Mouse (Mus musculus) midbrain, embryonic 15.5 days (tissue): Measurements from ENCODE around the gene Dennd5b. TPM values are rescaled to one million over a fixed set of nuclear protein-coding genes. Genes with fewer than 3 reads are reported as not detected.
"Not testable (repeated sequence)": the region's sequence is repeated elsewhere in the genome, so short reads cannot be mapped to it uniquely, and the experiment has no call there.

ENCODE experiments used
- ATAC-seq: fragments of 200-750 bp; cut with Nextera tagmentation; replicated peaks from 2 replicates; pipeline ENCODE4 v1.8.0; 2017; ENCODE audit warnings: moderate TSS enrichment
- H3K27ac ChIP-seq: fragments of 300-500 bp; sonication (generic); 2 replicates; pipeline ENCODE4 v1.5.1; 2015; ENCODE audit warnings: mild to moderate bottlenecking, inconsistent platforms
- H3K27me3 ChIP-seq: fragments of 300-500 bp; sonication (generic); replicated peaks from 2 replicates; pipeline ENCODE4 v1.6.1; 2015; ENCODE audit warnings: inconsistent platforms
- H3K36me3 ChIP-seq: fragments of 300-500 bp; sonication (generic); replicated peaks from 2 replicates; pipeline ENCODE4 v1.6.1; 2015; ENCODE audit warnings: inconsistent platforms
- H3K4me1 ChIP-seq: fragments of 300-500 bp; sonication (generic); 2 replicates; pipeline ENCODE4 v1.6.1; 2015; ENCODE audit warnings: inconsistent platforms
- H3K4me2 ChIP-seq: fragments of 300-500 bp; sonication (generic); 2 replicates; pipeline ENCODE4 v1.6.1; 2015; ENCODE audit warnings: inconsistent platforms, mild to moderate bottlenecking, moderate library complexity
- H3K4me3 ChIP-seq: fragments of 300-500 bp; sonication (generic); 2 replicates; pipeline ENCODE4 v1.5.1; 2015; ENCODE audit warnings: mild to moderate bottlenecking, inconsistent platforms
- H3K9ac ChIP-seq: fragments of 300-500 bp; sonication (generic); 2 replicates; pipeline ENCODE4 v1.6.1; 2015; ENCODE audit warnings: mild to moderate bottlenecking, inconsistent platforms
- H3K9me3 ChIP-seq: fragments of 300-500 bp; sonication (generic); 2 replicates; pipeline ENCODE4 v1.6.1; 2016; ENCODE audit warnings: inconsistent platforms
- WGBS: fragments of 180-500 bp; shearing (Covaris S2); methylation state at CpG from one replicate; pipeline ENCODE4 v1.1.7; 2015; ENCODE audit warnings: mixed read lengths; 5-methylcytosine and 5-hydroxymethylcytosine counted together
- polyA plus RNA-seq: library from polyadenylated mRNA; unstranded; fragments of >200 nt; fragmentation: Nextera tagmentation; extraction: Ambion mirVana; gene quantifications from 2 replicates; pipeline ENCODE4 v1.2.1, GENCODE M21; 2015

Gene Dennd5b
- polyA plus RNA-seq, 1 experiment from 2014 or later: 16.3 TPM

DNA sequence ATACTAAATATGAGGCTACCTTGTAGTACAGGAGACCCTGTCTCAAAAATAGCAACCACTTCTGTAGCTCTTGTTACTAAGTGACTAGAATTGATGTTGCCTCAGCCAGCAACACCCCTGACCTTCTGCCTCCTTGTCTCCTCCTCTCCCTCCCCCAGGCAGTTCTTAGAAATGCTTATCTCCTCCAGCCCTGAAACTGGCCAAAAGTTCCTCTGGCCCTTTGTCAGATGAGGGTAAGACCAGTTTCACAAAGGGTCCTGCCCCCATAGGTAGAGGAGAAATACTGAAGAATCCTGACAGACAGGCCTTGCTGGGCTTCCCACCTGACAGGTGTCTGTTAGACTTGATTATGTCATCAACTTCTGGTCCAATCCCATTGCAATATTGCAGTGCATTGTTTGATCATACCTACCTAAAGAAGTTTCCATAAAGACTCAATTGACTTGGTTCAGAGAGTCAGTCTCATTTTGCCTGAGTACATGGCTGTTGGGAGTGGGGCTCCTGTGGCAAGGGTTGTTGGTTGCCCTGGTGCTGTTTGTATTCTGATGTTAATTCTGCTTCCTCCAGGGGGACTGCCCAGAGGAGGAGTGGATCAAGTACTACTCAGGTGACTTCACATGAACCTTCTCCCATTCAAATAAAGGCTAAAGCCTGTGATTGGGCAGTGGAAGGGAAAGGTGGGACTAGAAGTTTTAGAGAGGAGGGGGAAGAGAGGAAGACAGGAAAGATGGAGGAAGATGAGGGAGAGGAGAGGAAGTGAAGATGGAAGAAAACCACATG, 145.6 kb downstream of the Dennd5b start:
- no peak overlapping the region for H3K27ac ChIP-seq
- H3K4me1 ChIP-seq: no peaks in the 10 kb centered on the region
- no peaks in the 10 kb centered on the region for H3K9me3 ChIP-seq
- ATAC-seq: no peak
- H3K27me3 ChIP-seq: no peaks in the 10 kb centered on the region
- H3K4me3 ChIP-seq: no peak overlapping the region
- no peaks in the 10 kb centered on the region for H3K36me3 ChIP-seq
- H3K9ac ChIP-seq: no peak overlapping the region
- no peak overlapping the region for H3K4me2 ChIP-seq

DNA sequence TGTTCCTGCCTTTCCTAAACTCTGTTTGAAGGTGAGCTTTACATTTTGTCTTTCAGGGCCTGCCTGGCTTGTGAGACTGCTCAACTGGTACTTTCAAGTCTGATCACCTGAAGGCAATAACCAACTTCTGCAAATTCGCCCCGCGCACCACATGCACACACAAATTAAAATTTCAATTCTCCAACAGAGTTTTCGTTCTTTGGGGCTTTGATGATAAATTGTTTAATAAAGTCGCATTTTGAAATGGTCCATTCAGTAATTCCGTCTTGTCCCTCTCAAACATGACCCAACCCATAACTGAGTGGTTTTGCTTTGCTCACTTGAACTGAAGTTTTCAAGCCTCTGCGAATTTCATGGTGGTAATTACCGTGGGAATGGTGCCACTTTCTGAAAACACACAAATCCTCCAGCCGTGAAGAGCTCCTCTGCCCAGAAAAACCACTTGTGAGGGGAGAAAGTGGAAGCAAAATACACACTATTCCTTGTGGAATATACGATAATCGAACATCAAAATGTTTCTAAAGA, 154.5 kb downstream of the Dennd5b start:
- Histone ChIP-seq H3K9ac (peak overlapping the region; percentile 57; the same call in 1 of the 2 replicates), H3K9me3 (no peaks in the 10 kb centered on the region), H3K27ac (peak overlapping the region; percentile 83; the same call in 1 of the 2 replicates), H3K36me3 (no peaks in the 10 kb centered on the region), H3K4me2 (peak overlapping the region; percentile 84), H3K4me3 (peak overlapping the region; percentile 75), H3K27me3 (0 out of 2 replicates have a peak, but pooled peaks cover 3% of the 10 kb centered on the region), H3K4me1 (peaks cover 16% of the 10 kb centered on the region)
- 23% methylated on average over 11 of the region's 11 CpGs for WGBS
- ATAC-seq: peak; percentile 10

DNA sequence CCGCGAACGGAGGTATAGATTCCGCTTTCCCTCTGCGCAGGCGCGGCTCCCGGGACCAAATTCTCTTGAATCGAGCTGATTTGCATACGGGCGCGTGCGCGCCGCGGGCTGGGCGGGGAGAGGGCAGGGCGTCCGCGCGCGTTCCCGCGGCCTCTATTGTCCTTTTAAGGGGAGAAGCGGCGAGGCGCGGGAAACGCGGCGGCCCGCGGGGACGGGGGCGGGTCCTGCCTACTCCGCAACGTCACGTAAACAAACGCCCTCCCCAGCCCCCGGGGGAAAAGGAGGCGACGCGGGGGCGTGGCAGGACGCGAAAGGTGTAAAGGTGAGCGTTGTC, 155.1 kb downstream of the Dennd5b start, which contains the start of gene Sinhcaf:
Gene Sinhcaf (minus strand): TSS at position 59 of the 334 bp plus-strand sequence.
- Histone ChIP-seq H3K27me3 (0 out of 2 replicates have a peak, but pooled peaks cover 3% of the 10 kb centered on the region), H3K9me3 (no peaks in the 10 kb centered on the region), H3K36me3 (no peaks in the 10 kb centered on the region), H3K4me1 (peaks cover 16% of the 10 kb centered on the region), H3K4me3 (peak within 1 kb of the TSS; percentile 75), H3K9ac (peak within 1 kb of the TSS; percentile 73), H3K27ac (peak within 1 kb of the TSS; percentile 83), H3K4me2 (peak within 1 kb of the TSS; percentile 84)
- ATAC-seq: peak; percentile 85
- under 1% methylated on average over 46 of the region's 47 CpGs for WGBS

DNA sequence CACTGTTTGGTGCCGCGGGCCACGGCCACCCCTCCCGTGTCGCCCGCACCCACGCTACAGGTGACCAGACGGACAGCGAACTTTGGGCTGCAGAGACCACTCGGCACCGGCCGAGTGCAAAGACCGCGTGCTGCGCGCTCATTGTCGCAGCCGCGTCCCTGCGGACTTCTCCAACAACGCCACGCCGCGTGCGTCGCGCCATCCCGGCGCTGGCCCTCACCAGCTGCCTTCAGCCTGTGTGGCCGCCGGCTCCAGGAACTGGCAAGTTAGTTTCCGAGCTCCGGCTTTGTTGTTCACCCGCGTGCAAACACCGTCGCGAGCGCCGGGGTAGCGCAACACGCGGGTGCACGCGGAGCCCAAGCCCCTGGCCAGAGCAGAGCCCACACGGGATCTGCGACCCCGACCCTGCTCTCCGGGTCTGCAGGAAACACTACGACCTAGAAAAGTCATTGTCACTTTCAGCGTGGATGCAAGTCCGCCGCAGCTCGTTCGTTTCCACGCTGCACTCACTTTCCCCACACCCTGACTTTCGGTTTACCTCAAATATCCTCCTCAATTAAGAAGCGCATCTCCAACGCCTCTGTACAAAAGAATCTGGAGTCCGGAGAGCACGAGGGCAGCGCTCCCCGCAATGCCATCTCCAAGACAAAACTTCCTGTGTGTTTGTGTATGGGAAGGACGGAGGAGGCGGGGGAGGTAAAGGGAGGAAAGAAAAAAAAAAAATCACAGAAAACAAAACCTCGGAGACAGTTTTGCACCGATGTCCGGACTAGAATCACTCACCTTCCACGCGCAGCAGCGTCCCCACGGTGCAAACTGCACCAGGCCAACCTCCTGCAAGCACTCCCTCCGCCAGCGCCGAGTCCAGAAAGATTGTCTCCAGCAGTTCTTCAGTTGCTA, 155.7 kb downstream of the Dennd5b start:
- H3K4me3 ChIP-seq: peak overlapping the region; percentile 75
- peak; percentile 54 for ATAC-seq
- WGBS: under 1% methylated on average over 75 of the region's 75 CpGs
- peak overlapping the region; percentile 74 for H3K27ac ChIP-seq
- H3K4me1 ChIP-seq: peaks cover 16% of the 10 kb centered on the region
- peak overlapping the region; percentile 84 for H3K4me2 ChIP-seq
- H3K27me3 ChIP-seq: 0 out of 2 replicates have a peak, but pooled peaks cover 3% of the 10 kb centered on the region
- peak overlapping the region; percentile 73 for H3K9ac ChIP-seq
- H3K36me3 ChIP-seq: no peaks in the 10 kb centered on the region
- H3K9me3 ChIP-seq: no peaks in the 10 kb centered on the region

DNA sequence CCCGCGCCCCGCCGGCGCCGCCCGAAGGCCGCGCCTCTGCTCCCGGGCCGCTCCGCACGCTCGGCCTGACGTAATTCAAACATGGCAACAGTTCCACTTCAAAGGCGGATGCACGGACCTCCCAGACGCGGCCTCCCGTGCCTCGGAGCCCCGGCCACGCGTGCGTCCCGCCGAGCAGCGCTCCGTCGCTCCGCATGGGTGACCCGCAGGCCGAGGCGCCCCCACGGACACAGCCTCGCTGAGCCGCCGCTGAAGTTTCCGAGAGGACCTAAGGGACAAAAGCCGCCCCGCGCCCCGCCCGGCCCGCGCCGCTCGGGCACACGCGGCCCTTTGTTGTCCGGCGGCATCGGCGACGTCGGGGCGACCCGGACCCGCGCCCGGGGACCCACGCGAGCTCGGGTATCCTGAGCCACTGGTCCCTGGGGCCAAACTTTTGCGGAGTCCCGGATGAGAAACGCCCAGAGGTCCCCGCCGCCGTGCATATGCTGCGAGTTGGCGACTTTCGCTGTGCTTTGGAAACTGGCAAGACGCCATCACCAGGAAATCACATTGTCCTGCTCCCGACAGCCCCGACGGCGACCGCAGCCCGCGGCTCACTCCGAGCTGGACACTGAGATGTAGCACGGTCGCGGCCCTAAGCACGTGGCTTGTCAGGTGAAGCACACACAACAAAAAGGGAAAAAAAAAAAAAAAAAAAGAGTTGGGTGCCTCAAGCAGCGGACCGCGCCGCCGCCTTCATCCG, 156.5 kb downstream of the Dennd5b start:
- under 1% methylated on average over 91 of the region's 92 CpGs for WGBS
- Histone ChIP-seq H3K4me2 (peak overlapping the region; percentile 84), H3K27ac (peak overlapping the region; percentile 74), H3K4me3 (peak overlapping the region; percentile 75), H3K27me3 (0 out of 2 replicates have a peak, but pooled peaks cover 3% of the 10 kb centered on the region), H3K9me3 (no peaks in the 10 kb centered on the region), H3K9ac (peak overlapping the region; percentile 73), H3K4me1 (peaks cover 16% of the 10 kb centered on the region), H3K36me3 (no peaks in the 10 kb centered on the region)
- ATAC-seq: peak; percentile 70

DNA sequence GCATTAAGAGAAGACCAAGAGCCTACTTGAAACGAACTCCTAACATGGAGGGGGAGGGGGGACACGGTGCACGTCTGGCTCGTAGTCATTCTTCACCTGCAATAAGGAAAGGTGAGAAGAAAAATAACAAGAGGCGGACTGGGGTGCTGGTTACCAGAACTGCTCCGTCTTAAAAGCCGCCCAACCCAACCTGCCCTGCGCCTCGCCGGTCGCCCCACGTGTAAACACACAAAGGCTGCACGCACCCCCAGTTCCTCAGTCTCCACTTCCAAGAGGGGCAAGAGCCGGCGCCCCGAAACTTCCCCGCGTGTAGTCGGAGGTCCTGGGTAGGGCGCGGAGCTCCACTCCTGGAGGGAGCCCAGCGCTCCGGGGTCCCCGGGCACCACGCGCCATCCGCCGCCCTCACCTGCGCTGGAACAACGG, 157.1 kb downstream of the Dennd5b start:
- H3K4me2 ChIP-seq: peak overlapping the region; percentile 84
- peak overlapping the region; percentile 75 for H3K4me3 ChIP-seq
- no peaks in the 10 kb centered on the region for H3K36me3 ChIP-seq
- no peak; the same call in 1 of the 2 replicates for ATAC-seq
- peak overlapping the region; percentile 73 for H3K9ac ChIP-seq
- WGBS: 0% methylated on average over 30 of the region's 30 CpGs
- H3K27ac ChIP-seq: peak overlapping the region; percentile 74
- no peaks in the 10 kb centered on the region for H3K9me3 ChIP-seq
- peaks cover 16% of the 10 kb centered on the region for H3K4me1 ChIP-seq
- 0 out of 2 replicates have a peak, but pooled peaks cover 3% of the 10 kb centered on the region for H3K27me3 ChIP-seq

DNA sequence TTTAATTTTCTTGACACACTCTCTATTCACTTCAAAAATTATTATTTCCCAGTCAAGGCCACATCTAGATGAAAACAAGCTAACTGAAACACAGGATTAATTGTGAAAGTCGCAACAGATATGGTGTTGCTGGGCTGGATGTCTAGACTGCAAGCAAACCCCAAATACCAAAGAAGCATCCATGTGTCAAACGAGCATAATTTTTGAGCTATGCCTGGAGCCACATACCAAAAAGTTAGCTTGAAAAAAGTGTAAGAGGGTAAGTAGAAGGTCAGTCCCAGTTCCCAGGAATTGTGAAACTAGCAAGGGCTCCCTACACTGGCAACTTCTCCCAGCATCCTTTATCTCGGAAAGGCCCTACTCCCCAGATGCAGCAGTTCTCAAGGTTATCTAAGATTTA, 157.8 kb downstream of the Dennd5b start:
- H3K4me2 ChIP-seq: peak overlapping the region; percentile 84
- H3K36me3 ChIP-seq: no peaks in the 10 kb centered on the region
- H3K9ac ChIP-seq: no peak overlapping the region
- H3K27ac ChIP-seq: no peak overlapping the region
- no peaks in the 10 kb centered on the region for H3K9me3 ChIP-seq
- 0 out of 2 replicates have a peak, but pooled peaks cover 1% of the 10 kb centered on the region for H3K27me3 ChIP-seq
- 11% methylated on average over 3 of the region's 3 CpGs for whole genome bisulfite sequencing
- peaks cover 16% of the 10 kb centered on the region for H3K4me1 ChIP-seq
- H3K4me3 ChIP-seq: peak overlapping the region; percentile 75
- no peak for ATAC-seq

DNA sequence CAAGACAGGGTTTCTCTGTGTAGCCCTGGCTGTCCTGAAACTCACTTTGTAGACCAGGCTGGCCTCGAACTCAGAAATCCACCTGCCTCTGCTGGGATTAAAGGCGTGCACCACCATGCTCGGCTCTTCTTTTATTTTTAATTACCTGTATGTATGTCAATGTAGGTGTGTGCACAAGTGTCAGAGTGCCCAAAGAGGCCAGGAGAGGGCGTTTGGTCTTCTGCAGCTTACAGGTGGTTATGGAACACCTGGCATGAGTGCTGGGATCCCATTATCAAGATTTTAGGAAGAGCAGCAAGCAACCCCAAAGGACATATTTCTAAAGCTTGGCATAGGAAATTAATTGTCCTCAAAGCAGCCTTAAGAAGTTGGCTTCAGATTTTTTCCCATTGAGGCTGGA, 159.1 kb downstream of the Dennd5b start:
- Histone ChIP-seq H3K9me3 (no peaks in the 10 kb centered on the region), H3K4me3 (no peak overlapping the region), H3K27ac (no peak overlapping the region), H3K36me3 (no peaks in the 10 kb centered on the region), H3K9ac (no peak overlapping the region), H3K4me2 (no peak overlapping the region), H3K27me3 (no peaks in the 10 kb centered on the region), H3K4me1 (peaks cover 16% of the 10 kb centered on the region)
- ATAC-seq: no peak
- 65% methylated on average over 4 of the region's 4 CpGs for WGBS

DNA sequence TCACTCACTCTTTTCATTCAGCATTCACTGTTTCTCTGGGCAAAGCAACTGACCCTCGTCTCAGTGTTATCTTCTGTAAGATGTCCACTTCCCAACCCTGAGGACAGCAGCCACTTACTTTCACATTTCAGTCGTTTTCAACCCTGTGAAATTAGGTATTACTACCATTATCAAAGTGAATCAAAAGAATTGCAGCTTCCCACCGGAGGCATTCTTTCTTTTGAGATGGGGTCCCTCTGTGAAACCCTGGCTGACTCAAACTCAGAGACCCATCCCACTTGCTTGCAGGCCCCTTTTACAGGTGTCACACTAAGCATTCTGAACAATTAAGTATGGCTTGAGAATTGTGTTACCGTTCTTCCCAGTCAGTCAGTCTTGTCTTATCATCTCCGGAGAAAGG, 159.6 kb downstream of the Dennd5b start:
- Histone ChIP-seq H3K4me1 (peaks cover 13% of the 10 kb centered on the region), H3K4me3 (no peak overlapping the region), H3K9me3 (no peaks in the 10 kb centered on the region), H3K27ac (no peak overlapping the region), H3K4me2 (no peak overlapping the region), H3K36me3 (no peaks in the 10 kb centered on the region), H3K27me3 (no peaks in the 10 kb centered on the region), H3K9ac (no peak overlapping the region)
- ATAC-seq: no peak
- WGBS: 46% methylated on average over 5 of the region's 5 CpGs

DNA sequence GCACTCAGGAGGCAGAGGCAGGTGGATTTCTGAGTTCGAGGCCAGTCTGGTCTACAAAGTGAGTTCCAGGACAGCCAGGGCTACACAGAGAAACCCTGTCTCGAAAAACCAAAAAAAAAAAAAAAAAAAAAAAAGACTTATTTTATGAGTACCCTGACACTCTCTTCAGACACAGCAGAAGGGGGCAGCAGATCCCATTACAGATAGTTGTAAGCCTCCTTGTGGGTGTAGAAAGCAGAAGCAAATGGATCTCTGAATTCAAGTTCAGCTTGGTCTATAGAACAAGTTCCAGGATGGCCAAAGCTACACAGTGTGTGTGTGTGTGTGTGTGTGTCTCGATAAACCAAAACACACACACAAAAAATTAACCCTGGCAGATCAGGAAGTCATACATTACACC, 161.1 kb downstream of the Dennd5b start:
- not testable (repeated sequence) for H3K9ac ChIP-seq, H3K4me2 ChIP-seq, H3K9me3 ChIP-seq, H3K36me3 ChIP-seq, ATAC-seq, H3K27me3 ChIP-seq, H3K27ac ChIP-seq, H3K4me1 ChIP-seq, H3K4me3 ChIP-seq
- 85% methylated on average over 2 of the region's 3 CpGs for WGBS
